In genomic region chr16:46151141-46151540, GRCm38 (mm10) we compare ENCODE assay signal across 13 mouse cellular contexts. TPM values are rescaled to one million over a fixed set of nuclear protein-coding genes. Genes with fewer than 3 reads are reported as not detected.
DNase-seq lines count a peak whose midpoint lies in the region; ATAC-seq lines count a peak whose summit lies in the region.
"Had no signal": no experiment of that assay in that cellular context is flagged by ENCODE, and none has a peak within 500 bp of the region (broad histone marks: within the 10 kb centered on the region; RNA-seq: fewer than 3 reads in every experiment).

No protein-coding gene starts in this region.

- DNase-seq in embryo, embryonic 10.5 days (ENCODE audit: low spot score): peak; percentile 8
- DNase-seq in embryo, embryonic 10 days (ENCODE audit: low spot score): no peak
- peak; percentile 1 to 22 for DNase-seq in kidney, postnatal 36 days
- no peak for DNase-seq in kidney, postnatal 10 days
- DNase-seq in 3T3-L1 (ENCODE audit: low read depth, low spot score) (peak; percentile 39), WW6 (ENCODE audit: low read depth, low spot score) (peak; percentile 4)
- no peak for DNase-seq in left cerebral cortex, adult 8-10 months (ENCODE audit: low spot score in 2 of 2)
- DNase-seq: thymus, postnatal 14 days had no signal

- ATAC-seq in granulocyte monocyte progenitor cell, adult 5-6 weeks (replicated peaks; ENCODE audit: poor library complexity, severe bottlenecking): no peak
- ATAC-seq: activated CD4-positive, CD25-positive, alpha-beta regulatory T cell, adult 4 months; hindbrain, postnatal 0 days; midbrain, embryonic 15.5 days had no signal

RNA-seq across cellular contexts. Expression of gene Gm4737, which starts 3.7 kb away (rescaled TPM):
- total RNA-seq in granulocyte monocyte progenitor cell, adult 5-6 weeks (2014; fragmentation: Nextera tagmentation): 3.2 and 3.7 TPM in 2 replicates
- 16.5 and 22.8 TPM in 2 replicates for total RNA-seq in granulocyte monocyte progenitor cell, adult 5-6 weeks (2017)
- 10 to 100 TPM; 14.5 to 15.2 (median 14.8) TPM for total RNA-seq in left cerebral cortex, adult 8-10 months (2022)

RNA-seq across cellular contexts. Expression of gene Cd96, which starts 31.1 kb away (rescaled TPM):
- total RNA-seq in granulocyte monocyte progenitor cell, adult 5-6 weeks (2014; fragmentation: Nextera tagmentation): 0.92 TPM in 1 of 2 replicates, not detected in the other
- 1.1 and 2.3 TPM in 2 replicates for total RNA-seq in granulocyte monocyte progenitor cell, adult 5-6 weeks (2017)
- not detected for total RNA-seq in left cerebral cortex, adult 8-10 months (2022)
- total RNA-seq: gastrocnemius, adult 18-20 months; hindbrain, postnatal 0 days had no signal

Comparison
In these comparisons a context has a peak if more than half of its experiments do, and no peak if none do; other contexts are left out.
1. DNase-seq: peak in embryo, embryonic 10.5 days (single experiment), kidney, postnatal 36 days (2 of 2), 3T3-L1 (single experiment) and WW6 (single experiment); none in embryo, embryonic 10 days (single experiment), kidney, postnatal 10 days (single experiment) and left cerebral cortex, adult 8-10 months (0 of 2).